Mouse (Mus musculus) liver, embryonic 14.5 days (tissue): Measurements from ENCODE around the gene Tmc8.

Experiments used
- CTCF ChIP-seq: IDR thresholded peaks from 2 replicates; pipeline ENCODE4 v1.5.1; 2016; ENCODE audit warnings: antibody characterized with exemption, low read depth, control low read depth
- EP300 ChIP-seq: IDR thresholded peaks from 2 replicates; pipeline ENCODE4 v1.6.1; 2016; ENCODE audit warnings: antibody characterized with exemption, low read depth

DNA sequence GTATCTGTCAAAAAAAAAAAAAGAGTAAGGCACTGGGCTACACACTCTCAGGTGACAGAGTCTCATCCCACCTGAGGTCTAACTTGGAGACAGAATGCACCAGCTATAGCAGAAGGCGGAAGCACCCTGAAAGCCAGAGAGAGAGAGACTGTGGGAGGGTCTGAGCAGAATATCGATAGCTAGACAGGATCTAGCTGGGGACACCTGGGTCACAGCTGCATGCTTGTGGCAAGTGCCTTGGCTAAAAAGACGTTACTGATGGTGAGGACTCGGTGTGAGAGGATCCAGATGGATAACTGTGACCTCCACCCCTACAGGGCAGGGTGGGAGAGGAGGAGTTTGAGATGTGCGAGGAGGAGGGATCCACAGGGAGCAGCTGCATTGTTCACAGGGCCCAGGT lies 15.1 kb downstream of the Tmc8 start:
- no peak for TF ChIP-seq EP300
- no peak for TF ChIP-seq CTCF
